Mouse (Mus musculus) bone marrow macrophage, adult 2 months (primary cell): ENCODE results near the gene Gm47289.

ENCODE experiments used
- CTCF ChIP-seq: IDR thresholded peaks from 2 replicates; pipeline ENCODE4 v1.5.1; 2012; ENCODE audit warnings: low read depth, mild to moderate bottlenecking, low read length, moderate library complexity
- POLR2A ChIP-seq: IDR thresholded peaks from 2 replicates; pipeline ENCODE4 v1.6.1; 2012; ENCODE audit warnings: mild to moderate bottlenecking, low read depth, low read length, borderline replicate concordance

GRCm38 (mm10) chr9:119146098-119146770, 12.7 kb upstream of the Gm47289 start:
- no peak for TF ChIP-seq POLR2A
- no peak for TF ChIP-seq CTCF
